In genomic region chr10:14210045-14210444, GRCm38 (mm10) we compare ENCODE assay signal across 24 mouse cellular contexts.
A peak's percentile ranks its signal among the peaks of the same experiment; 100 is the strongest.
DNase-seq lines count a peak whose midpoint lies in the region; ATAC-seq and TF ChIP-seq lines count a peak whose summit lies in the region.
"Had no signal": no experiment of that assay in that cellular context is flagged by ENCODE, and none has a peak within 500 bp of the region (broad histone marks: within the 10 kb centered on the region; RNA-seq: fewer than 3 reads in every experiment).

No protein-coding gene starts in this region.

- H3K27me3 ChIP-seq in forebrain, embryonic 15.5 days = no peaks in the 10 kb centered on the region
- H3K27me3 ChIP-seq in forebrain, embryonic 14.5 days (replicated peaks; ENCODE audit: control insufficient read depth, insufficient read depth, low read length) = no peaks in the 10 kb centered on the region
- no peaks in the 10 kb centered on the region for H3K27me3 ChIP-seq in embryonic facial prominence, embryonic 14.5 days (replicated peaks; ENCODE audit: control insufficient read depth, insufficient read depth, low read length)
- H3K27me3 ChIP-seq in hindbrain, embryonic 16.5 days (replicated peaks; ENCODE audit: control insufficient read depth, insufficient read depth, low read length) = no peaks in the 10 kb centered on the region
- H3K27me3 ChIP-seq: hindbrain, embryonic 12.5 days; liver, embryonic 15.5 days; lung, embryonic 15.5 days had no signal

- intact Hi-C loops in left cerebral cortex, adult 2 months (cut with DNase I) = loop anchor here (1.0 to 10.0 kb wide), 3 partner anchors 104 to 243 kb away; partner anchors contain the start of gene Hivep2

- TF ChIP-seq CTCF in left cerebral cortex, adult 2 months (IDR thresholded peaks at IDR 0.05) = no peak

- ATAC-seq in forebrain, embryonic 15.5 days (replicated peaks) = no peak
- no peak for ATAC-seq in forebrain, embryonic 14.5 days
- peak; percentile 55 for ATAC-seq in embryonic facial prominence, embryonic 14.5 days (ENCODE audit: low read depth)
- peak; percentile 41; the same call in 1 of the 2 replicates for ATAC-seq in monocyte, adult 5-6 weeks (replicated peaks; ENCODE audit: insufficient number of reproducible peaks, low FRiP score, low TSS enrichment, poor library complexity, severe bottlenecking)
- no peak for ATAC-seq in hindbrain, embryonic 16.5 days
- ATAC-seq: CD4-positive, CD25-positive, alpha-beta regulatory T cell, adult 4 months had no signal

- H3K4me3 ChIP-seq in forebrain, embryonic 15.5 days = no peak overlapping the region
- H3K4me3 ChIP-seq in forebrain, embryonic 14.5 days (ENCODE audit: low read depth, low read length) = no peak overlapping the region
- no peak overlapping the region for H3K4me3 ChIP-seq in left cerebral cortex, adult 2 months
- no peak overlapping the region for H3K4me3 ChIP-seq in embryonic facial prominence, embryonic 14.5 days (ENCODE audit: low read depth, low read length)
- no peak overlapping the region for H3K4me3 ChIP-seq in hindbrain, embryonic 16.5 days (ENCODE audit: low read length)
- H3K4me3 ChIP-seq: forebrain, embryonic 10.5 days; heart, adult 2 months; hindbrain, embryonic 12.5 days; liver, embryonic 15.5 days; lung, embryonic 15.5 days; midbrain, embryonic 10.5 days had no signal

- H3K9me3 ChIP-seq in forebrain, embryonic 15.5 days = no peaks in the 10 kb centered on the region
- no peaks in the 10 kb centered on the region for H3K9me3 ChIP-seq in forebrain, embryonic 14.5 days (replicated peaks; ENCODE audit: control insufficient read depth, low read length)
- no peaks in the 10 kb centered on the region for H3K9me3 ChIP-seq in embryonic facial prominence, embryonic 14.5 days (ENCODE audit: control insufficient read depth, low read length)
- no peaks in the 10 kb centered on the region for H3K9me3 ChIP-seq in hindbrain, embryonic 16.5 days (ENCODE audit: control insufficient read depth, low read length)
- H3K9me3 ChIP-seq: forebrain, embryonic 10.5 days; hindbrain, embryonic 12.5 days; liver, embryonic 15.5 days; lung, embryonic 15.5 days; midbrain, embryonic 10.5 days had no signal

- peak overlapping the region; percentile 35; the same call in 1 of the 2 replicates for H3K27ac ChIP-seq in forebrain, embryonic 15.5 days (replicated peaks)
- H3K27ac ChIP-seq in forebrain, embryonic 14.5 days (ENCODE audit: low read depth, low read length) = no peak overlapping the region
- peak overlapping the region; percentile 94 for H3K27ac ChIP-seq in left cerebral cortex, adult 2 months
- H3K27ac ChIP-seq in embryonic facial prominence, embryonic 14.5 days (replicated peaks; ENCODE audit: low read depth, low read length) = 0 out of 2 replicates have a peak overlapping the region, but pooled peaks have one; percentile 19
- no peak overlapping the region for H3K27ac ChIP-seq in hindbrain, embryonic 16.5 days (ENCODE audit: low read depth, low read length)
- H3K27ac ChIP-seq: forebrain, embryonic 10.5 days; heart, adult 2 months; hindbrain, embryonic 12.5 days; liver, embryonic 15.5 days; lung, embryonic 15.5 days; midbrain, embryonic 10.5 days had no signal

- H3K4me1 ChIP-seq in forebrain, embryonic 15.5 days = peaks cover 18% of the 10 kb centered on the region
- no peaks in the 10 kb centered on the region; the same call in 1 of the 2 replicates for H3K4me1 ChIP-seq in forebrain, embryonic 14.5 days (ENCODE audit: control insufficient read depth, insufficient read depth, low read length)
- peaks cover 23% of the 10 kb centered on the region for H3K4me1 ChIP-seq in embryonic facial prominence, embryonic 14.5 days (ENCODE audit: control insufficient read depth, insufficient read depth, low read length)
- no peaks in the 10 kb centered on the region for H3K4me1 ChIP-seq in hindbrain, embryonic 16.5 days (ENCODE audit: control insufficient read depth, insufficient read depth, low read depth, low read length)
- H3K4me1 ChIP-seq: forebrain, embryonic 10.5 days; hindbrain, embryonic 12.5 days; liver, embryonic 15.5 days; midbrain, embryonic 10.5 days had no signal

- 88% methylated on average over 6 of the region's 6 CpGs for WGBS in forebrain, embryonic 15.5 days
- 90% methylated on average over 6 of the region's 6 CpGs for WGBS in forebrain, embryonic 14.5 days
- 53% methylated on average over 6 of the region's 6 CpGs for WGBS in embryonic facial prominence, embryonic 14.5 days
- WGBS in hindbrain, embryonic 16.5 days = 84% methylated on average over 6 of the region's 6 CpGs

- no peak overlapping the region for H3K4me2 ChIP-seq in forebrain, embryonic 15.5 days (replicated peaks)
- H3K4me2 ChIP-seq in forebrain, embryonic 14.5 days (ENCODE audit: low read length) = no peak overlapping the region
- no peak overlapping the region for H3K4me2 ChIP-seq in embryonic facial prominence, embryonic 14.5 days (ENCODE audit: low read depth, low read length)
- no peak overlapping the region for H3K4me2 ChIP-seq in hindbrain, embryonic 16.5 days (ENCODE audit: low read length)
- H3K4me2 ChIP-seq: hindbrain, embryonic 12.5 days; liver, embryonic 15.5 days; lung, embryonic 15.5 days had no signal

- DNase-seq in forebrain, embryonic 14.5 days (ENCODE audit: low spot score) = no peak
- DNase-seq in left cerebral cortex, adult 2 months (ENCODE audit: extremely low spot score in 1 of 2, low spot score in 2 of 2) = no peak
- no peak for DNase-seq in left cerebral cortex, adult 11 months (ENCODE audit: low spot score)
- peak; percentile 77 for DNase-seq in embryonic facial prominence, embryonic 14.5 days (ENCODE audit: low spot score)
- DNase-seq in kidney, adult 9 months = no peak
- DNase-seq: adrenal gland, postnatal 14 days; cerebellum, adult 8-10 months; gastrocnemius, postnatal 10 days; heart, adult 2 months; kidney, adult 18-20 months; kidney, postnatal 10 days; liver; lung, postnatal 36 days; thymus, adult 18-20 months; thymus, postnatal 36 days had no signal

- H3K36me3 ChIP-seq in forebrain, embryonic 15.5 days = no peaks in the 10 kb centered on the region
- H3K36me3 ChIP-seq in forebrain, embryonic 14.5 days (ENCODE audit: control insufficient read depth, insufficient read depth, low read length) = no peaks in the 10 kb centered on the region
- H3K36me3 ChIP-seq in embryonic facial prominence, embryonic 14.5 days (ENCODE audit: control insufficient read depth, insufficient read depth, low read length) = no peaks in the 10 kb centered on the region
- H3K36me3 ChIP-seq in hindbrain, embryonic 16.5 days (ENCODE audit: control insufficient read depth, insufficient read depth, low read length) = no peaks in the 10 kb centered on the region
- H3K36me3 ChIP-seq: forebrain, embryonic 10.5 days; hindbrain, embryonic 12.5 days; liver, embryonic 15.5 days; lung, embryonic 15.5 days; midbrain, embryonic 10.5 days had no signal

- H3K9ac ChIP-seq in forebrain, embryonic 15.5 days (replicated peaks) = no peak overlapping the region
- H3K9ac ChIP-seq in forebrain, embryonic 14.5 days (ENCODE audit: low read length) = no peak overlapping the region
- H3K9ac ChIP-seq in embryonic facial prominence, embryonic 14.5 days (ENCODE audit: low read depth, low read length) = no peak overlapping the region
- no peak overlapping the region for H3K9ac ChIP-seq in hindbrain, embryonic 16.5 days (ENCODE audit: low read depth, low read length)
- H3K9ac ChIP-seq: hindbrain, embryonic 12.5 days; liver, embryonic 15.5 days; lung, embryonic 15.5 days had no signal

Comparison
In these comparisons a context has a peak if more than half of its experiments do, and no peak if none do; other contexts are left out.
1. H3K27ac ChIP-seq: peak in forebrain, embryonic 15.5 days (single experiment), left cerebral cortex, adult 2 months (single experiment) and embryonic facial prominence, embryonic 14.5 days (single experiment); none in forebrain, embryonic 14.5 days (single experiment) and hindbrain, embryonic 16.5 days (single experiment).
2. ATAC-seq: peak in embryonic facial prominence, embryonic 14.5 days (single experiment) and monocyte, adult 5-6 weeks (single experiment); none in forebrain, embryonic 15.5 days (single experiment), forebrain, embryonic 14.5 days (single experiment) and hindbrain, embryonic 16.5 days (single experiment).